Mouse (Mus musculus) MEL (cell line): Measurements from ENCODE around the gene Gpx6. TPM values are rescaled to one million over a fixed set of nuclear protein-coding genes. Genes with fewer than 3 reads are reported as not detected.
A peak's percentile ranks its signal among the peaks of the same experiment; 100 is the strongest.

Source experiments
- DNase-seq: peaks from one replicate; pipeline ENCODE4 v3.0.0; 2011; ENCODE audit warnings: low read depth, low spot score
- H3K27ac ChIP-seq: 2 replicates; pipeline ENCODE4 v1.5.1; 2012; ENCODE audit warnings: low read depth, mild to moderate bottlenecking, control low read depth, low read length, moderate library complexity; ENCODE audit not compliant: control insufficient read depth
- H3K27me3 ChIP-seq, 2 experiments: fragments of 150-350 bp in 1 of 2; sonication (generic) in 1 of 2; 2 replicates each; pipeline ENCODE4 v1.6.1; 2012; ENCODE audit warnings: low read length in 2 of 2, mild to moderate bottlenecking in 2 of 2, improper control_type of control experiment in 1 of 2, moderate library complexity in 1 of 2; ENCODE audit not compliant: insufficient read depth in 2 of 2, control insufficient read depth in 1 of 2
- H3K36me3 ChIP-seq, 2 experiments: 2 replicates each; pipeline ENCODE4 v1.6.1; 2012 to 2014; ENCODE audit warnings: low read length in 2 of 2, improper control_type of control experiment in 1 of 2, inconsistent platforms in 1 of 2, mild to moderate bottlenecking in 1 of 2; ENCODE audit not compliant: insufficient read depth in 2 of 2, control insufficient read depth in 1 of 2
- H3K4me1 ChIP-seq, 2 experiments: fragments of 150-350 bp in 1 of 2; sonication (generic) in 1 of 2; 2 replicates each; pipeline ENCODE4 v1.6.1; 2012; ENCODE audit warnings: low read length in 2 of 2, improper control_type of control experiment in 1 of 2, mild to moderate bottlenecking in 1 of 2; ENCODE audit not compliant: insufficient read depth in 2 of 2, control insufficient read depth in 1 of 2
- H3K4me3 ChIP-seq, 2 experiments: fragments of 150-350 bp in 1 of 2; sonication (generic) in 1 of 2; 2 replicates each; pipeline ENCODE4 v1.5.1; 2012; ENCODE audit warnings: low read depth in 2 of 2, low read length in 2 of 2, mild to moderate bottlenecking in 2 of 2, moderate library complexity in 2 of 2, control low read depth in 1 of 2, improper control_type of control experiment in 1 of 2; ENCODE audit not compliant: control insufficient read depth in 1 of 2, insufficient read depth in 1 of 2
- H3K79me2 ChIP-seq: 2 replicates; pipeline ENCODE4 v1.6.1; 2012; ENCODE audit warnings: mild to moderate bottlenecking, low read length, moderate library complexity; ENCODE audit not compliant: control insufficient read depth, poor library complexity, insufficient read depth
- H3K9ac ChIP-seq: 2 replicates; pipeline ENCODE4 v1.6.1; 2012; ENCODE audit warnings: low read depth, mild to moderate bottlenecking, control low read depth, low read length, moderate library complexity; ENCODE audit not compliant: control insufficient read depth, poor library complexity, severe bottlenecking
- H3K9me3 ChIP-seq: fragments of 150-350 bp; sonication (generic); replicated peaks from 2 replicates; pipeline ENCODE4 v1.6.1; 2012; ENCODE audit warnings: mild to moderate bottlenecking, low read length, improper control_type of control experiment, moderate library complexity; ENCODE audit not compliant: insufficient read depth
- BHLHE40 ChIP-seq: IDR thresholded peaks from 2 replicates; pipeline ENCODE4 v1.6.1; 2012; ENCODE audit warnings: low read depth, mild to moderate bottlenecking, inconsistent platforms, low read length, improper control_type of control experiment, borderline replicate concordance
- CHD1 ChIP-seq: IDR thresholded peaks from 2 replicates; pipeline ENCODE4 v1.6.1; 2012; ENCODE audit warnings: low read depth, mild to moderate bottlenecking, inconsistent platforms, low read length, improper control_type of control experiment
- CHD2 ChIP-seq: IDR thresholded peaks from 2 replicates; pipeline ENCODE4 v1.6.1; 2011; ENCODE audit warnings: low read length, improper control_type of control experiment
- E2F4 ChIP-seq: IDR thresholded peaks from 2 replicates; pipeline ENCODE4 v1.6.1; 2011; ENCODE audit warnings: low read depth, low read length, improper control_type of control experiment, borderline replicate concordance
- ELF1 ChIP-seq: IDR thresholded peaks from 2 replicates; pipeline ENCODE4 v1.6.1; 2014; ENCODE audit warnings: low read depth, mild to moderate bottlenecking, inconsistent platforms, low read length, improper control_type of control experiment, moderate library complexity
- GABPA ChIP-seq: IDR thresholded peaks from 2 replicates; pipeline ENCODE4 v1.6.1; 2012; ENCODE audit warnings: low read depth, mild to moderate bottlenecking, inconsistent platforms, low read length, improper control_type of control experiment, moderate library complexity
- GATA1 ChIP-seq: IDR thresholded peaks from 2 replicates; pipeline ENCODE4 v1.6.1; 2011; ENCODE audit warnings: low read depth, low read length, improper control_type of control experiment
- JUND ChIP-seq: IDR thresholded peaks from 2 replicates; pipeline ENCODE4 v1.6.1; 2011; ENCODE audit warnings: low read depth, mild to moderate bottlenecking, improper control_type of control experiment, low read length
- KAT2A ChIP-seq: conservative IDR thresholded peaks from 2 replicates; pipeline ENCODE4 v1.6.1; 2012; ENCODE audit warnings: low read depth, low read length, improper control_type of control experiment, inconsistent platforms
- MAFK ChIP-seq: IDR thresholded peaks from 2 replicates; pipeline ENCODE4 v1.6.1; 2011; ENCODE audit warnings: low read depth, mild to moderate bottlenecking, low read length, improper control_type of control experiment, borderline replicate concordance
- MAZ ChIP-seq: IDR thresholded peaks from 2 replicates; pipeline ENCODE4 v1.6.1; 2012; ENCODE audit warnings: low read depth, mild to moderate bottlenecking, inconsistent platforms, low read length, improper control_type of control experiment
- MEF2A ChIP-seq: IDR thresholded peaks from 2 replicates; pipeline ENCODE4 v1.6.1; 2014; ENCODE audit warnings: low read depth, mild to moderate bottlenecking, inconsistent platforms, low read length, improper control_type of control experiment; ENCODE audit not compliant: poor library complexity, insufficient replicate concordance, severe bottlenecking; ENCODE audit errors: extremely low read depth
- MXI1 ChIP-seq: IDR thresholded peaks from 2 replicates; pipeline ENCODE4 v1.6.1; 2011; ENCODE audit warnings: mild to moderate bottlenecking, low read depth, low read length, improper control_type of control experiment
- MYB ChIP-seq: IDR thresholded peaks from 2 replicates; pipeline ENCODE4 v1.6.1; 2011; ENCODE audit warnings: mild to moderate bottlenecking, low read depth, low read length, improper control_type of control experiment
- MYC ChIP-seq: IDR thresholded peaks from 2 replicates; pipeline ENCODE4 v1.6.1; 2011; ENCODE audit warnings: low read depth, mild to moderate bottlenecking, low read length, improper control_type of control experiment, moderate library complexity
- NELFE ChIP-seq: IDR thresholded peaks from 2 replicates; pipeline ENCODE4 v1.6.1; 2011; ENCODE audit warnings: low read depth, low read length, improper control_type of control experiment
- POLR2A ChIP-seq, 2 experiments: IDR thresholded peaks; 2 replicates each; pipeline ENCODE4 v1.6.1; 2011 to 2012; ENCODE audit warnings: low read length in 2 of 2, mild to moderate bottlenecking in 2 of 2, control low read depth in 1 of 2, improper control_type of control experiment in 1 of 2, low read depth in 1 of 2, moderate library complexity in 1 of 2; ENCODE audit not compliant: control insufficient read depth in 1 of 2, insufficient read depth in 1 of 2, poor library complexity in 1 of 2
- SIN3A ChIP-seq: IDR thresholded peaks from 2 replicates; pipeline ENCODE4 v1.6.1; 2012; ENCODE audit warnings: low read length, improper control_type of control experiment, inconsistent platforms
- SMC3 ChIP-seq: IDR thresholded peaks from 2 replicates; pipeline ENCODE4 v1.6.1; 2011; ENCODE audit warnings: low read depth, low read length, improper control_type of control experiment
- TBP ChIP-seq: IDR thresholded peaks from 2 replicates; pipeline ENCODE4 v1.8.0; 2011; ENCODE audit warnings: low read depth, low read length, improper control_type of control experiment
- UBTF ChIP-seq: IDR thresholded peaks from 2 replicates; pipeline ENCODE4 v1.6.1; 2012; ENCODE audit warnings: low read depth, mild to moderate bottlenecking, inconsistent platforms, low read length, improper control_type of control experiment, moderate library complexity, borderline replicate concordance; ENCODE audit not compliant: insufficient read depth
- USF1 ChIP-seq: IDR thresholded peaks from 2 replicates; pipeline ENCODE4 v1.6.1; 2014; ENCODE audit warnings: low read depth, mild to moderate bottlenecking, inconsistent platforms, low read length, improper control_type of control experiment, moderate library complexity
- ZC3H11A ChIP-seq: IDR thresholded peaks from 2 replicates; pipeline ENCODE4 v1.6.1; 2012; ENCODE audit warnings: low read depth, mild to moderate bottlenecking, inconsistent platforms, low read length, improper control_type of control experiment
- polyA plus RNA-seq, 2 experiments: library from polyadenylated mRNA; stranded (reverse) in 1 of 2; unstranded in 1 of 2; fragments of >175 nt in 1 of 2; fragments of >200 nt in 1 of 2; gene quantifications; 2 replicates each; pipeline versions ENCODE4 v1.2.1 to v1.2.4; 2012; ENCODE audit warnings: low replicate concordance in 2 of 2, low read depth in 1 of 2; ENCODE audit not compliant: insufficient read length in 2 of 2, insufficient read depth in 1 of 2, missing spikeins in 1 of 2
- total RNA-seq: library from RNA; depleted of rRNA; stranded (reverse); fragments of 300-350 nt; gene quantifications from 2 replicates; pipeline ENCODE4 v1.2.3, GENCODE M21; 2012

Gpx6 gene
- total and polyA plus RNA-seq, 3 experiments = not detected

DNA sequence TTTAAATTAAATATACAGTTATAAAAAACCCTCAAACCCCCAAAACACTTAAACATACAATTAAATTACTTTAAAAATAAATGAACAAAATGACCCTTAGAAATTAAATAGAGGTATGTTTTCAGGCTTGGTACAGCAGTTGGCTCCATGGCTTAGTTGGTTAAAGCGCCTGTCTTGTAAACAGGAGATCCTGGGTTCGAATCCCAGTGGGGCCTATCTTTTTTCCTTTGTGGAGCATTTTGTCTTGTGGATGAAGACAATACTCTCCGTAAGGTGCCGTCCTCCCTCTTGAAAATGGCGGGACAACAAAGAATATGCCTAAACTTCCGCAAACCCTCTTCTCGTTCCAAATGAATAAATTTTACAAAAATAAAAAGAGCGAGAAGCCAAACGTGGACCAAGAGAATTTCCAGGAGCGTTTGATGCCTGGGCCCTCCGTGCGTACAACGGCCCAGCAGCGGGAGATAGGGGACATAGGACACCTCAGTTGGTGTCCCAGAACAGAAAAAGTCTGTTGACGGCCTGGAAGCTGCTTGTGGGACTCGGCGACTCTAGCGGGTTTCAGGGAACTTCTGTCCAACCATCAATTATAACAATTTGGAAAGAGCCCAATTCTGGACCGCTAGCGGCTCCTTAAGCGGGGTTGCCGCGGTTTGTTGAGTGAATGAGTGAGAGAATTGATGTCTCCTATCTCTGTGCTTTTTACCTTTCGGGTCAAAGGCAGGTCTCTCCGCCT lies 35.9 kb upstream of the Gpx6 start:
- no peak overlapping the region for H3K27ac ChIP-seq
- peak; percentile 92 for DNase-seq
- TF ChIP-seq MAZ (no peak), UBTF (no peak), MYB (no peak), ZC3H11A (no peak), MYC (no peak), KAT2A (peak; percentile 56), E2F4 (peak; percentile 81), ELF1 (peak; percentile 56; the same call in 1 of the 2 replicates), MAFK (peak; percentile 99), GATA1 (peak; percentile 15; the same call in 1 of the 2 replicates), MXI1 (no peak), SIN3A (0 out of 2 replicates have a peak, but pooled peaks have one; percentile 52), TBP (peak; percentile 100)
- peaks cover 1% of the 10 kb centered on the region; the same call in 1 of the 2 replicates for H3K79me2 ChIP-seq
- H3K36me3 ChIP-seq = peaks cover 0 to 12% of the 10 kb centered on the region in 2 experiments; a peak in 2 of 4 replicates
- H3K9me3 ChIP-seq = no peaks in the 10 kb centered on the region
- peaks cover 0 to 8% of the 10 kb centered on the region in 2 experiments; a peak in 2 of 4 replicates for H3K4me1 ChIP-seq
- no peaks in the 10 kb centered on the region for H3K27me3 ChIP-seq
- H3K4me3 ChIP-seq = peak overlapping the region; percentile 54 to 99
- H3K9ac ChIP-seq = peak overlapping the region; percentile 78

- no peak for DNase-seq
- Histone ChIP-seq H3K4me1 (peaks cover 0 to 8% of the 10 kb centered on the region in 2 experiments; a peak in 2 of 4 replicates), H3K9ac (peak overlapping the region; percentile 61), H3K36me3 (peaks cover 0 to 12% of the 10 kb centered on the region in 2 experiments; a peak in 2 of 4 replicates), H3K79me2 (peaks cover 1% of the 10 kb centered on the region; the same call in 1 of the 2 replicates), H3K9me3 (no peaks in the 10 kb centered on the region), H3K27ac (no peak overlapping the region), H3K4me3 (peak overlapping the region; percentile 45 to 99), H3K27me3 (no peaks in the 10 kb centered on the region)
- TF ChIP-seq NELFE (no peak), MEF2A (no peak), JUND (no peak), USF1 (no peak), MYC (no peak), ELF1 (no peak), CHD2 (no peak), SMC3 (no peak), GATA1 (no peak), ZC3H11A (no peak), BHLHE40 (no peak), GABPA (no peak), CHD1 (no peak), POLR2A (IDR thresholded peaks at IDR 0.05; ENCODE audit: control insufficient read depth in 1 of 2, insufficient read depth in 1 of 2, low read depth in 1 of 2, low read length in 2 of 2, poor library complexity in 1 of 2) (no peak)
Observed at GRCm38 (mm10) chr13:21276551-21276950, 35.4 kb upstream of the Gpx6 start.
